Mouse (Mus musculus) ES-E14 (cell line): ENCODE data around the gene Fibin.

Source experiments
- HCFC1 ChIP-seq: IDR thresholded peaks from 2 replicates; pipeline ENCODE4 v1.6.1; 2012; ENCODE audit warnings: low read length, inconsistent platforms, borderline replicate concordance; ENCODE audit not compliant: insufficient read depth
- MAFK ChIP-seq: IDR thresholded peaks from 2 replicates; pipeline ENCODE4 v1.6.1; 2014; ENCODE audit warnings: mild to moderate bottlenecking, low read depth, low read length, inconsistent platforms; ENCODE audit not compliant: insufficient read depth
- ZC3H11A ChIP-seq: IDR thresholded peaks from 2 replicates; pipeline ENCODE4 v1.6.1; 2012; ENCODE audit warnings: low read depth, mild to moderate bottlenecking, inconsistent platforms, low read length, borderline replicate concordance

GRCm38 (mm10) chr2:110314509-110315155 lies 48.4 kb downstream of the Fibin start, which contains the start of gene Bbox1:
- TF ChIP-seq MAFK: no peak
- TF ChIP-seq ZC3H11A: no peak
- TF ChIP-seq HCFC1: no peak
